ENCODE assay signal across 9 mouse cellular contexts in genomic region chr19:4820678-4821303, GRCm38 (mm10). TPM values are rescaled to one million over a fixed set of nuclear protein-coding genes. Genes with fewer than 3 reads are reported as not detected.
DNase-seq lines count a peak whose midpoint lies in the region; ATAC-seq and TF ChIP-seq lines count a peak whose summit lies in the region.
"Had no signal": no experiment of that assay in that cellular context is flagged by ENCODE, and none has a peak within 500 bp of the region (broad histone marks: within the 10 kb centered on the region; RNA-seq: fewer than 3 reads in every experiment).

No protein-coding gene starts in this region.

- H3K9ac ChIP-seq in hindbrain, embryonic 14.5 days: no peak overlapping the region
- H3K9ac ChIP-seq in liver, postnatal 0 days (replicated peaks): no peak overlapping the region
- H3K9ac ChIP-seq in stomach, postnatal 0 days (ENCODE audit: low read length): no peak overlapping the region

- TF ChIP-seq EP300 in liver, postnatal 0 days (IDR thresholded peaks at IDR 0.05; ENCODE audit: low read depth): no peak
- no peak for TF ChIP-seq EP300 in stomach, postnatal 0 days (optimal IDR thresholded peaks at IDR 0.05)

- no peak overlapping the region for H3K4me2 ChIP-seq in hindbrain, embryonic 14.5 days (replicated peaks)
- H3K4me2 ChIP-seq in liver, postnatal 0 days (ENCODE audit: low read depth, low read length): peak overlapping the region; percentile 9; the same call in 1 of the 2 replicates
- no peak overlapping the region for H3K4me2 ChIP-seq in stomach, postnatal 0 days (replicated peaks; ENCODE audit: low read depth)

- 70% methylated on average over 5 of the region's 5 CpGs for WGBS in hindbrain, embryonic 14.5 days
- 88% methylated on average over 5 of the region's 5 CpGs for WGBS in hindbrain, embryonic 10.5 days
- WGBS in liver, postnatal 0 days (ENCODE audit: insufficient replicate concordance): 68% methylated on average over 5 of the region's 5 CpGs
- 39% methylated on average over 5 of the region's 5 CpGs for WGBS in stomach, postnatal 0 days

- no peak overlapping the region for H3K4me3 ChIP-seq in hindbrain, embryonic 14.5 days (replicated peaks; ENCODE audit: low read length)
- H3K4me3 ChIP-seq in hindbrain, embryonic 10.5 days: no peak overlapping the region
- H3K4me3 ChIP-seq in liver, postnatal 0 days (ENCODE audit: low read depth, low read length): no peak overlapping the region
- no peak overlapping the region for H3K4me3 ChIP-seq in stomach, postnatal 0 days (ENCODE audit: low read depth, low read length)

- no peak overlapping the region for H3K27ac ChIP-seq in hindbrain, embryonic 14.5 days
- no peak overlapping the region for H3K27ac ChIP-seq in hindbrain, embryonic 10.5 days
- H3K27ac ChIP-seq in liver, postnatal 0 days (ENCODE audit: low read depth): peak overlapping the region; percentile 61
- H3K27ac ChIP-seq in stomach, postnatal 0 days (replicated peaks): no peak overlapping the region

- DNase-seq in hindbrain, embryonic 14.5 days (ENCODE audit: low spot score): peak; percentile 70
- no peak for DNase-seq in hindbrain, embryonic 10.5 days (ENCODE audit: low spot score)
- peak; percentile 89 for DNase-seq in adrenal gland, postnatal 10 days
- DNase-seq in gastrocnemius, postnatal 25 days: peak; percentile 88
- peak; percentile 94 for DNase-seq in kidney, postnatal 14 days
- peak; percentile 69 for DNase-seq in liver, postnatal 0 days
- DNase-seq in stomach, postnatal 0 days (ENCODE audit: low spot score): peak; percentile 88
- no peak for DNase-seq in embryo, embryonic 10.5 days (ENCODE audit: low spot score)

- no peaks in the 10 kb centered on the region for H3K4me1 ChIP-seq in hindbrain, embryonic 14.5 days (replicated peaks; ENCODE audit: control insufficient read depth, insufficient read depth, low read length)
- no peaks in the 10 kb centered on the region for H3K4me1 ChIP-seq in hindbrain, embryonic 10.5 days (replicated peaks)
- H3K4me1 ChIP-seq in liver, postnatal 0 days (ENCODE audit: insufficient read depth): peaks cover 3% of the 10 kb centered on the region; the same call in 1 of the 2 replicates
- no peaks in the 10 kb centered on the region for H3K4me1 ChIP-seq in stomach, postnatal 0 days (replicated peaks; ENCODE audit: control insufficient read depth, insufficient read depth)

- peaks cover 10% of the 10 kb centered on the region for H3K36me3 ChIP-seq in hindbrain, embryonic 14.5 days (replicated peaks; ENCODE audit: control insufficient read depth, insufficient read depth)
- peaks cover 18% of the 10 kb centered on the region for H3K36me3 ChIP-seq in hindbrain, embryonic 10.5 days
- H3K36me3 ChIP-seq in liver, postnatal 0 days (replicated peaks; ENCODE audit: insufficient read depth, low read length): peaks cover 6% of the 10 kb centered on the region
- H3K36me3 ChIP-seq in stomach, postnatal 0 days (ENCODE audit: control insufficient read depth, insufficient read depth, low read length): peaks cover 6% of the 10 kb centered on the region; the same call in 1 of the 2 replicates

- no peaks in the 10 kb centered on the region for H3K27me3 ChIP-seq in hindbrain, embryonic 14.5 days (ENCODE audit: control insufficient read depth, insufficient read depth, low read length)
- H3K27me3 ChIP-seq in hindbrain, embryonic 10.5 days (ENCODE audit: insufficient read depth, poor library complexity, severe bottlenecking): no peaks in the 10 kb centered on the region
- no peaks in the 10 kb centered on the region for H3K27me3 ChIP-seq in liver, postnatal 0 days (ENCODE audit: insufficient read depth, low read length)
- no peaks in the 10 kb centered on the region for H3K27me3 ChIP-seq in stomach, postnatal 0 days (ENCODE audit: control insufficient read depth, insufficient read depth, low read length)

- peak; percentile 37; the same call in 1 of the 2 replicates for ATAC-seq in hindbrain, embryonic 14.5 days (ENCODE audit: low FRiP score)
- peak; percentile 76 for ATAC-seq in liver, postnatal 0 days
- ATAC-seq in stomach, postnatal 0 days (ENCODE audit: low FRiP score, low TSS enrichment): peak; percentile 75

- H3K9me3 ChIP-seq in hindbrain, embryonic 14.5 days (ENCODE audit: control insufficient read depth, low read length): no peaks in the 10 kb centered on the region
- no peaks in the 10 kb centered on the region for H3K9me3 ChIP-seq in hindbrain, embryonic 10.5 days
- H3K9me3 ChIP-seq in liver, postnatal 0 days (ENCODE audit: low read length): 0 out of 2 replicates have a peak, but pooled peaks cover under 1% of the 10 kb centered on the region
- no peaks in the 10 kb centered on the region for H3K9me3 ChIP-seq in stomach, postnatal 0 days (ENCODE audit: control insufficient read depth, low read length)

- TF ChIP-seq CTCF in liver, postnatal 0 days (IDR thresholded peaks at IDR 0.05; ENCODE audit: low read depth): peak; percentile 40
- peak; percentile 56 for TF ChIP-seq CTCF in stomach, postnatal 0 days (IDR thresholded peaks at IDR 0.05; ENCODE audit: low read depth)

RNA-seq across cellular contexts. Expression of gene Rbm14, which starts 9.4 kb away (rescaled TPM):
- 56.3 and 62.8 TPM in 2 replicates for polyA plus RNA-seq in hindbrain, embryonic 14.5 days (2014; fragmentation: Nextera tagmentation; extraction: Ambion mirVana)
- 126 and 130 TPM in 2 replicates for polyA plus RNA-seq in hindbrain, embryonic 10.5 days (2016; fragmentation: Nextera tagmentation; extraction: Ambion mirVana)
- total RNA-seq in adrenal gland, postnatal 10 days (2021): 10 to 100 TPM; 47.0 to 50.2 TPM
- total RNA-seq in gastrocnemius, postnatal 25 days (2021): 10 to 100 TPM; 11.1 to 11.2 TPM
- 14.6 and 16.4 TPM in 2 replicates for polyA plus RNA-seq in liver, postnatal 0 days (2015; fragmentation: Nextera tagmentation; extraction: Ambion mirVana)
- 21.9 and 24.2 TPM in 2 replicates for polyA plus RNA-seq in stomach, postnatal 0 days (2015; fragmentation: Nextera tagmentation; extraction: Ambion mirVana)

RNA-seq across cellular contexts. Expression of gene Gm21992, which starts 9.4 kb away (rescaled TPM):
- 8.6 and 10.5 TPM in 2 replicates for polyA plus RNA-seq in hindbrain, embryonic 14.5 days (2014; fragmentation: Nextera tagmentation; extraction: Ambion mirVana)
- 26.7 and 30.0 TPM in 2 replicates for polyA plus RNA-seq in hindbrain, embryonic 10.5 days (2016; fragmentation: Nextera tagmentation; extraction: Ambion mirVana)
- total RNA-seq in adrenal gland, postnatal 10 days (2021): 10 to 100 TPM; 18.7 to 19.9 TPM
- 1 to 10 TPM; 8.9 to 9.4 TPM for total RNA-seq in gastrocnemius, postnatal 25 days (2021)
- polyA plus RNA-seq in liver, postnatal 0 days (2015; fragmentation: Nextera tagmentation; extraction: Ambion mirVana): 8.2 and 13.1 TPM in 2 replicates
- polyA plus RNA-seq in stomach, postnatal 0 days (2015; fragmentation: Nextera tagmentation; extraction: Ambion mirVana): 16.0 and 19.1 TPM in 2 replicates

RNA-seq across cellular contexts. Expression of gene Ccs, which starts 18.3 kb away (rescaled TPM):
- polyA plus RNA-seq in hindbrain, embryonic 14.5 days (2014; fragmentation: Nextera tagmentation; extraction: Ambion mirVana): 31.9 and 41.4 TPM in 2 replicates
- 46.9 and 49.6 TPM in 2 replicates for polyA plus RNA-seq in hindbrain, embryonic 10.5 days (2016; fragmentation: Nextera tagmentation; extraction: Ambion mirVana)
- 100 to 1,000 TPM; 109 to 114 TPM for total RNA-seq in adrenal gland, postnatal 10 days (2021)
- 10 to 100 TPM; 26.3 to 27.1 TPM for total RNA-seq in gastrocnemius, postnatal 25 days (2021)
- polyA plus RNA-seq in liver, postnatal 0 days (2015; fragmentation: Nextera tagmentation; extraction: Ambion mirVana): 144 and 154 TPM in 2 replicates
- 72.7 and 81.6 TPM in 2 replicates for polyA plus RNA-seq in stomach, postnatal 0 days (2015; fragmentation: Nextera tagmentation; extraction: Ambion mirVana)

RNA-seq across cellular contexts. Expression of gene Ccdc87, which starts 18.4 kb away (rescaled TPM):
- 0.71 and 0.81 TPM in 2 replicates for polyA plus RNA-seq in hindbrain, embryonic 14.5 days (2014; fragmentation: Nextera tagmentation; extraction: Ambion mirVana)
- 0.11 and 0.33 TPM in 2 replicates for polyA plus RNA-seq in hindbrain, embryonic 10.5 days (2016; fragmentation: Nextera tagmentation; extraction: Ambion mirVana)
- total RNA-seq in adrenal gland, postnatal 10 days (2021): under 1 TPM in 1 of 2 experiments, not detected in 1; 0.12 TPM
- total RNA-seq in gastrocnemius, postnatal 25 days (2021): not detected
- not detected in 2 replicates for polyA plus RNA-seq in liver, postnatal 0 days (2015; fragmentation: Nextera tagmentation; extraction: Ambion mirVana)
- polyA plus RNA-seq in stomach, postnatal 0 days (2015; fragmentation: Nextera tagmentation; extraction: Ambion mirVana): 0.05 TPM in 1 of 2 replicates, not detected in the other
- total RNA-seq: hematopoietic stem cell, adult 5-6 weeks had no signal

RNA-seq across cellular contexts. Expression of gene Rbm4, which starts 27.1 kb away (rescaled TPM):
- polyA plus RNA-seq in hindbrain, embryonic 14.5 days (2014; fragmentation: Nextera tagmentation; extraction: Ambion mirVana): 78.9 and 82.7 TPM in 2 replicates
- 104 and 106 TPM in 2 replicates for polyA plus RNA-seq in hindbrain, embryonic 10.5 days (2016; fragmentation: Nextera tagmentation; extraction: Ambion mirVana)
- total RNA-seq in adrenal gland, postnatal 10 days (2021): 10 to 100 TPM; 50.6 to 60.8 TPM
- 10 to 100 TPM; 27.9 to 31.1 TPM for total RNA-seq in gastrocnemius, postnatal 25 days (2021)
- polyA plus RNA-seq in liver, postnatal 0 days (2015; fragmentation: Nextera tagmentation; extraction: Ambion mirVana): 15.2 and 17.3 TPM in 2 replicates
- 22.2 and 23.3 TPM in 2 replicates for polyA plus RNA-seq in stomach, postnatal 0 days (2015; fragmentation: Nextera tagmentation; extraction: Ambion mirVana)

Comparison
In these comparisons a context has a peak if more than half of its experiments do, and no peak if none do; other contexts are left out.
1. DNase-seq: peak in hindbrain, embryonic 14.5 days (single experiment), adrenal gland, postnatal 10 days (single experiment), gastrocnemius, postnatal 25 days (single experiment), kidney, postnatal 14 days (single experiment), liver, postnatal 0 days (single experiment) and stomach, postnatal 0 days (single experiment); none in hindbrain, embryonic 10.5 days (single experiment) and embryo, embryonic 10.5 days (single experiment).
2. Peak in every context shown above with its lines, with median percentiles within 50 percentile points of each other: ATAC-seq.